Mouse (Mus musculus): ENCODE measurements around the gene Zswim2. TPM values are rescaled to one million over a fixed set of nuclear protein-coding genes. Genes with fewer than 3 reads are reported as not detected.

Gene Zswim2
- polyA plus RNA-seq, 1 experiment = not detected

DNA sequence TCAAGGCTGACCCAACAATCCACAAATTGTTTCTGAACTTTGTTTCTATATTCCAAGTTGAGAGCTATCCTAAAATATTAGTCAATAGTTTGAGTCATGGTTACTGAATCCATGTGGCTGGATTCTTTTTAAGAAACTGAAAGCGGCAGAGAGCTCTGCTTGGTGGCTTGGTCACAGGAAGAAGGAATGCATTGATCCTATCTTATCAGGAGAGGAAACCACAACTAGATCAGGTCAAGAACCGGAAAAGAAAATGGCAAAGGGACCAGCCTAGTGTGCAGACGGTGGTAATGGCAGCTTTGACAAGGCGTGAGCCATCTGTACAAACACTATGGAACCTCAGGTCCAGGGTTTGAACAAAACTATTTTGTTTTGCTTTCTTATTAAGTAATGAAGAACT, 764 bp upstream of the Zswim2 start:
- H3K9me3 ChIP-seq (replicated peaks; ENCODE audit: control insufficient read depth, insufficient read depth, low read length, poor library complexity, severe bottlenecking) = no peaks in the 10 kb centered on the region
- no peak overlapping the region for H3K9ac ChIP-seq (ENCODE audit: low read depth, poor library complexity, severe bottlenecking)
- no peaks in the 10 kb centered on the region for H3K4me1 ChIP-seq (ENCODE audit: control insufficient read depth, insufficient read depth, low read length)
- no peaks in the 10 kb centered on the region for H3K27me3 ChIP-seq (ENCODE audit: control insufficient read depth, insufficient read depth, low read length, poor library complexity, severe bottlenecking)
- TF ChIP-seq POLR2A (IDR thresholded peaks at IDR 0.05; ENCODE audit: insufficient read depth, low read length) (no peak), EP300 (IDR thresholded peaks at IDR 0.05; ENCODE audit: insufficient read depth, low read depth, low read length) (no peak), CTCF (IDR thresholded peaks at IDR 0.05; ENCODE audit: low read depth, low read length) (no peak)
- H3K36me3 ChIP-seq (ENCODE audit: control insufficient read depth, insufficient read depth, low read length, poor library complexity, severe bottlenecking) = no peaks in the 10 kb centered on the region
- no peak overlapping the region for H3K27ac ChIP-seq (ENCODE audit: insufficient read depth, low read length)
- no peak overlapping the region for H3K4me3 ChIP-seq (ENCODE audit: low read depth, low read length)

DNA sequence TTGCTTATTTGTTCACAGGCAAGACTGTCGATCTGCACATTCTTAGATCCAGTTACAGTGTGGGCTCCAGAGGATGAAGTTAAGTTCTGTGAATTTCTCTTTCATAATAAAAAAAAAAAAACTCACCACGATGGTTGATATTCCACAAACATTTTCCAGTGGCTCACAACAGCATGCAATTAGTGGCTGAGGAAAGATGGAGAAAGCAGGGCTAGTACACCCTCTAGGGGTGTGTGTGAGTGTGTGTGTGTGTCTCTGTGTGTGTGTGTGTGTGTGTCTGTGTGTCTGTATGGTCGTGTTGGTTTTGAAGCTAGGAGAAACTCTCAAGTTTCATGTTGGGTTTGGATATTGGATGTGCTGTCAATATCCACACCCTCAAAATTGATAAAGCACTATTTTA, 350 bp upstream of the Zswim2 start:
- no peak for TF ChIP-seq POLR2A (IDR thresholded peaks at IDR 0.05; ENCODE audit: insufficient read depth, low read length)
- no peak for TF ChIP-seq CTCF (IDR thresholded peaks at IDR 0.05; ENCODE audit: low read depth, low read length)
- no peak for TF ChIP-seq EP300 (IDR thresholded peaks at IDR 0.05; ENCODE audit: insufficient read depth, low read depth, low read length)
- H3K9ac ChIP-seq (ENCODE audit: low read depth, poor library complexity, severe bottlenecking) = no peak overlapping the region
- no peaks in the 10 kb centered on the region for H3K36me3 ChIP-seq (ENCODE audit: control insufficient read depth, insufficient read depth, low read length, poor library complexity, severe bottlenecking)
- H3K4me3 ChIP-seq (ENCODE audit: low read depth, low read length) = no peak overlapping the region
- no peaks in the 10 kb centered on the region for H3K27me3 ChIP-seq (ENCODE audit: control insufficient read depth, insufficient read depth, low read length, poor library complexity, severe bottlenecking)
- H3K4me1 ChIP-seq (ENCODE audit: control insufficient read depth, insufficient read depth, low read length) = no peaks in the 10 kb centered on the region
- no peaks in the 10 kb centered on the region for H3K9me3 ChIP-seq (replicated peaks; ENCODE audit: control insufficient read depth, insufficient read depth, low read length, poor library complexity, severe bottlenecking)
- H3K27ac ChIP-seq (ENCODE audit: insufficient read depth, low read length) = no peak overlapping the region

DNA sequence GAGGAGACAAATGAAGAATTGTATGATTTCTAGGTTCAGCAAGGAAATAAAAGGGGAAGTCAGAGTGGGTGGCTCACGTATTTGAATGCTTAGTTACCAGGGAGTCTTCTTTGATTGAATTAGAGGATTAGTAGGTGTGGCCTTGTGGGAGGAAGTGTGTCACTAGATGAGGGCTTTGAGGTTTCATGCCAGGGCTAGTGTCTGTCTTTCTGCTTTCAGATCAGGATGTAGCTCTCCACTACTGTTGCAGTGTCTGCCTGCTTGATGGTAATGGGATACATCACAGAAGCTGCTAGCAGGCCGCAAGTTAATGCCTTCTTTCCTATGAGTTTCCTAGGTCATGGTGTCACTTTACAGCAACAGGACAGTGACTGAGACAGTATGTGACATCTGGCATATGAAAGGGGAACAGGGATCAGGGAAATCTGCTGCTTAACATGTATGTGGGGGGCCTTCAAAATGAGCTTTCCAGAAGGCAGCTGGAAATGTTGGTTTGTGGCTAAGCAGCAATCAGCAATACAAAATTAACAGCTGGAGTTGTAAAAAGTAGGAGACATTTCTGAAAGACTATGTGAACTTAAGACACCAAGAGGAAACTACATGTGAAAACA, 11.4 kb downstream of the Zswim2 start:
- H3K36me3 ChIP-seq (ENCODE audit: control insufficient read depth, insufficient read depth, low read length, poor library complexity, severe bottlenecking) = no peaks in the 10 kb centered on the region
- no peak for TF ChIP-seq POLR2A (IDR thresholded peaks at IDR 0.05; ENCODE audit: insufficient read depth, low read length)
- no peaks in the 10 kb centered on the region for H3K27me3 ChIP-seq (ENCODE audit: control insufficient read depth, insufficient read depth, low read length, poor library complexity, severe bottlenecking)
- H3K9me3 ChIP-seq (replicated peaks; ENCODE audit: control insufficient read depth, insufficient read depth, low read length, poor library complexity, severe bottlenecking) = 0 out of 2 replicates have a peak, but pooled peaks cover 2% of the 10 kb centered on the region
- H3K4me1 ChIP-seq (ENCODE audit: control insufficient read depth, insufficient read depth, low read length) = no peaks in the 10 kb centered on the region
- H3K9ac ChIP-seq (ENCODE audit: low read depth, poor library complexity, severe bottlenecking) = no peak overlapping the region
- H3K4me3 ChIP-seq (ENCODE audit: low read depth, low read length) = no peak overlapping the region
- H3K27ac ChIP-seq (ENCODE audit: insufficient read depth, low read length) = no peak overlapping the region

DNA sequence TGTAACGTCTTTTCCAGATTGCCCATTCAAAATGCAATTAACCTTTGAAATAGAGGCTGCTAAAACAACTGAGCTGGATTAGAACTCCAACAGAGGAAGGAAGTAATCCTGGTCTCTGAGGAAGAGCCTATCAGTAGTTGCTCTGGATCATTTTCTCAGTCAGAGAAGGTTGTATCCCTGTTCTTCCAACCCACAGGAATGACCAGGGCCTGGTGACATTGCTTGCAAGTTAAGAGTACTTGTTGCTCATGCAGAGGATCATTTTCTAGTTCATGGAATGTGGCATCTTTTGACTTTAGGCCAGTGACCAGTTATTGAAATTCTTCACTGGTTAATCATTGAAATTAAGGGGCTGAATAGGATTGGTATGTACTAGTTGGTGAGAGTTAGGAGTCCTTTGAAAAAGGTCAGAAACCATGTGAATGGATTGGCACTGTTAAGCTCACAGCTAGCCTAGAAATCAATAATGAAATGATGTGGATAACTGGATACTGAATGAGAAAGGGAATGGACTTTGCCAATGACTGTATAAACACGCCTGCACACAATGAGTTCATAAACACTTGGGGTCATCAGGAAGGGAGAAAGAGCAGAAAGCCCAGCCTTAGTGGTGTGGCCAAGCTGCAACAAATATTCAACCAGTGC, 39.0 kb downstream of the Zswim2 start:
- Histone ChIP-seq H3K4me3 (ENCODE audit: low read depth, low read length) (no peak overlapping the region), H3K4me1 (ENCODE audit: control insufficient read depth, insufficient read depth, low read length) (no peaks in the 10 kb centered on the region), H3K36me3 (ENCODE audit: control insufficient read depth, insufficient read depth, low read length, poor library complexity, severe bottlenecking) (no peaks in the 10 kb centered on the region), H3K27ac (ENCODE audit: insufficient read depth, low read length) (no peak overlapping the region), H3K9me3 (replicated peaks; ENCODE audit: control insufficient read depth, insufficient read depth, low read length, poor library complexity, severe bottlenecking) (no peaks in the 10 kb centered on the region), H3K9ac (ENCODE audit: low read depth, poor library complexity, severe bottlenecking) (no peak overlapping the region), H3K27me3 (ENCODE audit: control insufficient read depth, insufficient read depth, low read length, poor library complexity, severe bottlenecking) (no peaks in the 10 kb centered on the region)
- TF ChIP-seq CTCF (IDR thresholded peaks at IDR 0.05; ENCODE audit: low read depth, low read length) (no peak), EP300 (IDR thresholded peaks at IDR 0.05; ENCODE audit: insufficient read depth, low read depth, low read length) (no peak)

DNA sequence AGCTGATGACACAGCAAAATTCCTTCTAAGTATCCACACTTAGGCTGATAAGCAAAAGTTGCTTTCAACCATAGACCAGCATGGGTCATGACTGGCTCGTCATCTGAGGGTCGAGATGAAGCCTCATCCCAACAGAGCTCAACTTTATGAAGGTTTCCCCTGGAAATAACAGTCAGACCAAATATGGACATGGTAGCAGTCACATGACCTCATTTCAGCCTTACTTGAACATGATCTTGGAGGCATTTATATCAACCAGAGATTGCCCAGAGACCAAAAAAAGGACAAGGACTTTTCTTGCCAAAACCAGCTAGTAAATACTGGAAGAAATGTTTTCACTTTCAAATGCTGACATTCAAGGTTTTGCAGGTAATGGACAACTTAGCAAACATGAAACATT, 47.3 kb downstream of the Zswim2 start:
- no peaks in the 10 kb centered on the region; the same call in 1 of the 2 replicates for H3K9me3 ChIP-seq (replicated peaks; ENCODE audit: control insufficient read depth, insufficient read depth, low read length, poor library complexity, severe bottlenecking)
- TF ChIP-seq CTCF (IDR thresholded peaks at IDR 0.05; ENCODE audit: low read depth, low read length) (no peak), POLR2A (IDR thresholded peaks at IDR 0.05; ENCODE audit: insufficient read depth, low read length) (no peak), EP300 (IDR thresholded peaks at IDR 0.05; ENCODE audit: insufficient read depth, low read depth, low read length) (no peak)
- H3K27me3 ChIP-seq (ENCODE audit: control insufficient read depth, insufficient read depth, low read length, poor library complexity, severe bottlenecking) = no peaks in the 10 kb centered on the region; the same call in 1 of the 2 replicates
- H3K4me3 ChIP-seq (ENCODE audit: low read depth, low read length) = no peak overlapping the region
- no peaks in the 10 kb centered on the region for H3K4me1 ChIP-seq (ENCODE audit: control insufficient read depth, insufficient read depth, low read length)
- H3K9ac ChIP-seq (ENCODE audit: low read depth, poor library complexity, severe bottlenecking) = no peak overlapping the region
- H3K27ac ChIP-seq (ENCODE audit: insufficient read depth, low read length) = no peak overlapping the region
- no peaks in the 10 kb centered on the region for H3K36me3 ChIP-seq (ENCODE audit: control insufficient read depth, insufficient read depth, low read length, poor library complexity, severe bottlenecking)

DNA sequence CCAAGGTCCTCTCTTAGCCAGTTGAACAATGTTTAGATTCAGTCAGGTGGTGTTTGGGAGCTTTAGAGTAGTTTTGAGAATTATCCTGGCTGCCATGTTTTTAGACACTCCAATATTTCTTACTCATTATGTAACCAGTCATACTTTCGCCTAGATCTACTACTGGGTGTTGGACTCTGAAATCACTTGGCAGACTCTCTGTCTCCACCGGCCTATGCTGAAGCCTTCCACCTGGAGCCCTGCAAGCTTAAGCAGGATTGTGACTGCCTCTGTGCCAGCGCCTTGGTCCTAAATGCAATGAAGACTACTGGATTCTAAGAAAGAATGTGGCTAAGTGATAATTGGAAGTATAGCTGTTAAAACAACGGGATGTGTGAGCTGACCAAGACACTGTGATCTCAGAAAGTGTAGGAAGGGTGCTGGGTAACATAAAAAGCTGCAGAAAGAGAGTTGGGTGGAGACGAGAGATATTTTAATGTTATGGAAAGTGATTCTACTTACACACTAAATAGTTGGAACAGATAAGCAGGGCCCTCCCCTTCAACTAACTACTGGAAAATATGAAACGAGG, 57.1 kb downstream of the Zswim2 start:
- H3K36me3 ChIP-seq (ENCODE audit: control insufficient read depth, insufficient read depth, low read length, poor library complexity, severe bottlenecking) = no peaks in the 10 kb centered on the region
- H3K4me3 ChIP-seq (ENCODE audit: low read depth, low read length) = no peak overlapping the region
- no peak overlapping the region for H3K9ac ChIP-seq (ENCODE audit: low read depth, poor library complexity, severe bottlenecking)
- TF ChIP-seq EP300 (IDR thresholded peaks at IDR 0.05; ENCODE audit: insufficient read depth, low read depth, low read length) (no peak), POLR2A (IDR thresholded peaks at IDR 0.05; ENCODE audit: insufficient read depth, low read length) (no peak), CTCF (IDR thresholded peaks at IDR 0.05; ENCODE audit: low read depth, low read length) (no peak)
- no peaks in the 10 kb centered on the region for H3K9me3 ChIP-seq (replicated peaks; ENCODE audit: control insufficient read depth, insufficient read depth, low read length, poor library complexity, severe bottlenecking)
- H3K4me1 ChIP-seq (ENCODE audit: control insufficient read depth, insufficient read depth, low read length) = no peaks in the 10 kb centered on the region
- H3K27me3 ChIP-seq (ENCODE audit: control insufficient read depth, insufficient read depth, low read length, poor library complexity, severe bottlenecking) = no peaks in the 10 kb centered on the region
- H3K27ac ChIP-seq (ENCODE audit: insufficient read depth, low read length) = no peak overlapping the region

Other genes starting within 250 kb of the Zswim2 start
- gene Itgav, start 216.8 kb downstream of the Zswim2 start, polyA plus RNA-seq (2011; ENCODE audit: insufficient read depth, insufficient read length, low read depth, missing spikeins) = 54.4 and 55.6 TPM in 2 replicates
- gene Fam171b, start 128.6 kb downstream of the Zswim2 start, polyA plus RNA-seq (2011; ENCODE audit: insufficient read depth, insufficient read length, low read depth, missing spikeins) = 2.5 and 2.7 TPM in 2 replicates
- not detected in 2 replicates for gene Gm13698, start 14.5 kb upstream of the Zswim2 start, polyA plus RNA-seq (2011; ENCODE audit: insufficient read depth, insufficient read length, low read depth, missing spikeins)
- gene Gm13693, start 20.3 kb upstream of the Zswim2 start, polyA plus RNA-seq (2011; ENCODE audit: insufficient read depth, insufficient read length, low read depth, missing spikeins) = not detected in 2 replicates
- not detected in 2 replicates for gene Gm13695, start 26.1 kb upstream of the Zswim2 start, polyA plus RNA-seq (2011; ENCODE audit: insufficient read depth, insufficient read length, low read depth, missing spikeins)
- not detected in 2 replicates for gene Gm13696, start 31.9 kb upstream of the Zswim2 start, polyA plus RNA-seq (2011; ENCODE audit: insufficient read depth, insufficient read length, low read depth, missing spikeins)
- not detected in 2 replicates for gene Gm13694, start 37.7 kb upstream of the Zswim2 start, polyA plus RNA-seq (2011; ENCODE audit: insufficient read depth, insufficient read length, low read depth, missing spikeins)
- not detected in 2 replicates for gene Gm13697, start 43.5 kb upstream of the Zswim2 start, polyA plus RNA-seq (2011; ENCODE audit: insufficient read depth, insufficient read length, low read depth, missing spikeins)
- not detected in 2 replicates for gene Gm13691, start 49.3 kb upstream of the Zswim2 start, polyA plus RNA-seq (2011; ENCODE audit: insufficient read depth, insufficient read length, low read depth, missing spikeins)

All from ES-Bruce4 (cell line).